Mouse (Mus musculus): ENCODE measurements around the gene Pbxip1. TPM values are rescaled to one million over a fixed set of nuclear protein-coding genes. Genes with fewer than 3 reads are reported as not detected.

Pbxip1 gene
- 159 and 187 TPM in 2 replicates for total RNA-seq (2023)

GRCm38 (mm10) chr3:89436176-89437113 is at the start of gene Pbxip1:
Gene Pbxip1, plus strand, starts transcription at chr3:89436706.

GRCm38 (mm10) chr3:89394006-89394893 is 42.3 kb upstream of the Pbxip1 start, which contains the start of gene Zbtb7b:
Gene Zbtb7b, minus strand, starts transcription at chr3:89394776.

GRCm38 (mm10) chr3:89402693-89403092 is 33.8 kb upstream of the Pbxip1 start, which contains the start of gene Lenep:
Gene Lenep, minus strand, starts transcription at chr3:89402793.

GRCm38 (mm10) chr3:89411490-89412393 is 24.8 kb upstream of the Pbxip1 start, which contains the start of gene Flad1:
Gene Flad1, minus strand, starts transcription at chr3:89411870.

GRCm38 (mm10) chr3:89418170-89418860 is 18.2 kb upstream of the Pbxip1 start, which contains the start of the genes Cks1b and Shc1:
Gene Cks1b, minus strand, starts transcription at chr3:89418383.
Gene Shc1, plus strand, starts transcription at chr3:89418443.

GRCm38 (mm10) chr3:89430171-89431159 is 6.0 kb upstream of the Pbxip1 start, which contains the start of gene Pygo2:
Gene Pygo2, plus strand, starts transcription at chr3:89430214.

GRCm38 (mm10) chr3:89454401-89455177 is 18.1 kb downstream of the Pbxip1 start, which contains the start of gene Pmvk:
Gene Pmvk, plus strand, starts transcription at chr3:89454541.

Other genes starting within 250 kb of the Pbxip1 start
- 78.7 and 83.6 TPM in 2 replicates for gene Gba, start 233.8 kb upstream of the Pbxip1 start, total RNA-seq (2023)
- gene Thbs3, start 221.5 kb upstream of the Pbxip1 start, total RNA-seq (2023) = 1.1 and 1.2 TPM in 2 replicates
- 50.5 and 53.4 TPM in 2 replicates for gene Mtx1, start 209.6 kb upstream of the Pbxip1 start, total RNA-seq (2023)
- not detected in 2 replicates for gene Muc1, start 207.6 kb upstream of the Pbxip1 start, total RNA-seq (2023)
- gene Krtcap2, start 190.7 kb upstream of the Pbxip1 start, total RNA-seq (2023) = 29.1 and 52.6 TPM in 2 replicates
- 0.41 and 0.88 TPM in 2 replicates for gene Trim46, start 190.4 kb upstream of the Pbxip1 start, total RNA-seq (2023)
- 32.9 and 36.0 TPM in 2 replicates for gene Dpm3, start 177.3 kb upstream of the Pbxip1 start, total RNA-seq (2023)
- 16.1 and 18.9 TPM in 2 replicates for gene Slc50a1, start 166.1 kb upstream of the Pbxip1 start, total RNA-seq (2023)
- not detected in 2 replicates for gene Efna1, start 155.6 kb upstream of the Pbxip1 start, total RNA-seq (2023)
- gene Efna3, start 113.7 kb upstream of the Pbxip1 start, total RNA-seq (2023) = not detected in 2 replicates
- not detected in 2 replicates for gene Efna4, start 98.7 kb upstream of the Pbxip1 start, total RNA-seq (2023)
- gene Adam15, start 86.7 kb upstream of the Pbxip1 start, total RNA-seq (2023) = 100 and 106 TPM in 2 replicates
- not detected in 2 replicates for gene Dcst2, start 74.7 kb upstream of the Pbxip1 start, total RNA-seq (2023)
- not detected in 2 replicates for gene Dcst1, start 71.5 kb upstream of the Pbxip1 start, total RNA-seq (2023)
- 127 and 136 TPM in 2 replicates for gene Zbtb7b, start 41.9 kb upstream of the Pbxip1 start, total RNA-seq (2023)
- not detected in 2 replicates for gene Lenep, start 33.9 kb upstream of the Pbxip1 start, total RNA-seq (2023)
- gene Flad1, start 24.8 kb upstream of the Pbxip1 start, total RNA-seq (2023) = 10.6 and 12.5 TPM in 2 replicates
- gene Cks1b, start 18.3 kb upstream of the Pbxip1 start, total RNA-seq (2023) = 34.9 and 36.5 TPM in 2 replicates
- 111 and 115 TPM in 2 replicates for gene Shc1, start 18.3 kb upstream of the Pbxip1 start, total RNA-seq (2023)
- 38.4 and 48.7 TPM in 2 replicates for gene Pygo2, start 6.5 kb upstream of the Pbxip1 start, total RNA-seq (2023)
- 4.6 and 10.3 TPM in 2 replicates for gene Pmvk, start 17.8 kb downstream of the Pbxip1 start, total RNA-seq (2023)
- 0.25 and 0.32 TPM in 2 replicates for gene Kcnn3, start 83.5 kb downstream of the Pbxip1 start, total RNA-seq (2023)